Mouse (Mus musculus) erythroblast, embryonic 14.5 days (primary cell): ENCODE results near the gene Tbx21.

Source experiments
- GATA1 ChIP-seq: IDR thresholded peaks from 2 replicates; pipeline ENCODE4 v1.6.1; 2012; ENCODE audit warnings: low read length, inconsistent platforms, mixed read lengths
- TAL1 ChIP-seq: IDR thresholded peaks from 3 replicates; pipeline ENCODE4 v1.6.1; 2012; ENCODE audit warnings: low read length, inconsistent platforms, mixed read lengths

DNA sequence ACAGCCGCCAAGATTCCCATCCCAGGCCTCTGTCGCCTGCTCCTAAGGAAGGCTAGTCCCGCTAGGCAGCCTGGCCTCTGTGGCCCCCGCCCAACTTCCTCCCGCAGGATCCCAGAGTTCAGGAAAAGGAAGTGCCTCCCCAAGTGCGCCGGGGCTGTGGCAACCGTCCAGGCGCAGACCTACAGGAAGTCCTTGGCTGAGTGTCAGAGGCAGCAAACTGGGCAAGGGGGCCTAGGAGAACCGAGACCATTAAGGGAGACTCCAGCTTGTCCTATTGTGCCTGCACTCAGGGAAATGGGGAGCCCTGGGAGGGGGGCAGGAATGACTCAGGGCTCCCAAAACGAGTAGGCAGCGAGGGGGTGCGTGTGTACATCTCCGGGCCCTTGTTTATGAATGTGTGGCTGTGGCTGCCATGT, 34.9 kb upstream of the Tbx21 start:
- TF ChIP-seq TAL1: no peak
- TF ChIP-seq GATA1: no peak
